Mouse (Mus musculus) olfactory bulb, adult 2 months (tissue): ENCODE measurements at regions not wholly inside any gene's neighbourhood (a gene's known extent, or its start where the extent isn't known, plus 50 kb on each side); places are given as distances from the start of the nearest gene placed in this dataset.

Source experiments
- CTCF ChIP-seq: fragments of 200-500 bp; IDR thresholded peaks from 2 replicates; pipeline ENCODE4 v1.5.1; 2012; ENCODE audit warnings: low read depth, mild to moderate bottlenecking, low read length, moderate library complexity; ENCODE audit not compliant: insufficient read depth
- POLR2A ChIP-seq: fragments of 200-500 bp; IDR thresholded peaks from 2 replicates; pipeline ENCODE4 v1.6.1; 2012; ENCODE audit warnings: mild to moderate bottlenecking, low read depth, low read length, moderate library complexity; ENCODE audit not compliant: insufficient read depth

DNA sequence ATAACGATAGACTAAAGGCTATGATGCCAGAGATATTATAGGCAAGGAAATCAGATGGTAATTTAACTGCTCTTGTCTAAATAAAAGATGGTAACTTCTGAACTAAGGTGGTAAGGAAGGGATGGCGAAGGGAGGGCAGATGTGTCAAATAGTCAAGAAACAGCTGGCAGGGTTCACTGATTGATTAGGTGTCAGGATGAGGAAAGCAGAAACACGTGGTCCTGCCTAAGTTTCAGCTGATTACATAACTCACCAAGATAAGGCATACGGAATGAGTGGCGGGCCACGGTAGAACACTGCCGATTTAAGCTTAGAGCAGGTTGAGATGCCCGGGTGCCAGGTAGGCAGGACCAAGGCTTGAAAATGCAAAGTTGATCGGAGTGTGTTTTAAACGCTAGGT is 143.2 kb downstream of the Gm45692 start:
- TF ChIP-seq POLR2A (no peak), CTCF (no peak)
